Comparison of ENCODE assay signal across 8 mouse cellular contexts in genomic region chr16:78376745-78377570, GRCm38 (mm10). TPM values are rescaled to one million over a fixed set of nuclear protein-coding genes. Genes with fewer than 3 reads are reported as not detected.
A peak's percentile ranks its signal among the peaks of the same experiment; 100 is the strongest.
DNase-seq lines count a peak whose midpoint lies in the region; ATAC-seq and TF ChIP-seq lines count a peak whose summit lies in the region.

TSS of gene Btg3 (minus strand) at chr16:78377192.

- TF ChIP-seq EP300 in lung, postnatal 0 days (IDR thresholded peaks at IDR 0.05): peak; percentile 80

- peaks cover 11% of the 10 kb centered on the region for H3K36me3 ChIP-seq in hindbrain, embryonic 10.5 days
- no peaks in the 10 kb centered on the region for H3K36me3 ChIP-seq in lung, postnatal 0 days (ENCODE audit: insufficient read depth, low read length)

- no peaks in the 10 kb centered on the region for H3K9me3 ChIP-seq in hindbrain, embryonic 10.5 days
- no peaks in the 10 kb centered on the region for H3K9me3 ChIP-seq in lung, postnatal 0 days (ENCODE audit: low read length)

- peak; percentile 91 for ATAC-seq in frontal cortex, adult (ENCODE audit: low TSS enrichment)
- ATAC-seq in lung, postnatal 0 days: peak; percentile 93

- no peaks in the 10 kb centered on the region for H3K27me3 ChIP-seq in hindbrain, embryonic 10.5 days (ENCODE audit: insufficient read depth, poor library complexity, severe bottlenecking)
- no peaks in the 10 kb centered on the region for H3K27me3 ChIP-seq in lung, postnatal 0 days (replicated peaks; ENCODE audit: insufficient read depth, low read length)

- peaks cover 22% of the 10 kb centered on the region for H3K4me1 ChIP-seq in hindbrain, embryonic 10.5 days (replicated peaks)
- no peaks in the 10 kb centered on the region; the same call in 1 of the 2 replicates for H3K4me1 ChIP-seq in lung, postnatal 0 days (ENCODE audit: insufficient read depth, low read depth, low read length)

- WGBS in hindbrain, embryonic 10.5 days: 2% methylated on average over 49 of the region's 57 CpGs
- WGBS in lung, postnatal 0 days: 3% methylated on average over 21 of the region's 57 CpGs

- H3K4me3 ChIP-seq in hindbrain, embryonic 10.5 days: peak within 1 kb of the TSS; percentile 70
- H3K4me3 ChIP-seq in lung, postnatal 0 days (ENCODE audit: low read depth, low read length): peak within 1 kb of the TSS; percentile 93

- TF ChIP-seq CTCF in lung, postnatal 0 days (IDR thresholded peaks at IDR 0.05): no peak

- DNase-seq in MN1 (ENCODE audit: low spot score): peak; percentile 90
- DNase-seq in cerebellum, adult 9-10 months: peak; percentile 8
- DNase-seq in hindbrain, embryonic 10.5 days (ENCODE audit: low spot score): peak; percentile 91
- peak; percentile 86 for DNase-seq in layer of hippocampus, adult 9-11 months
- peak; percentile 98 for DNase-seq in lung, postnatal 0 days (ENCODE audit: low spot score)
- DNase-seq in ovary, postnatal 14 days (ENCODE audit: low spot score): peak; percentile 78
- peak; percentile 93 for DNase-seq in thymus, postnatal 14 days

- H3K9ac ChIP-seq in lung, postnatal 0 days (replicated peaks; ENCODE audit: low read depth): peak within 1 kb of the TSS; percentile 96

- H3K27ac ChIP-seq in hindbrain, embryonic 10.5 days: peak within 1 kb of the TSS; percentile 94
- H3K27ac ChIP-seq in lung, postnatal 0 days (ENCODE audit: low read length): peak within 1 kb of the TSS; percentile 96

- peak within 1 kb of the TSS; percentile 68 for H3K4me2 ChIP-seq in lung, postnatal 0 days (replicated peaks; ENCODE audit: low read depth, low read length)

RNA-seq across cellular contexts. Expression of gene Btg3, which starts in this region (rescaled TPM):
- polyA plus RNA-seq in hindbrain, embryonic 10.5 days (2016; fragmentation: Nextera tagmentation; extraction: Ambion mirVana): 39.9 and 42.1 TPM in 2 replicates
- polyA plus RNA-seq in lung, postnatal 0 days (2015; fragmentation: Nextera tagmentation; extraction: Ambion mirVana): 209 and 242 TPM in 2 replicates

Comparison
In these comparisons a context has a peak if more than half of its experiments do, and no peak if none do; other contexts are left out.
1. Peak in every context shown above with its lines: DNase-seq, ATAC-seq, H3K4me3 ChIP-seq and H3K27ac ChIP-seq.
2. DNase-seq: peak in every context shown above with its lines; median percentile 98 in lung, postnatal 0 days; 93 in thymus, postnatal 14 days; 91 in hindbrain, embryonic 10.5 days; 90 in MN1; 86 in layer of hippocampus, adult 9-11 months; 78 in ovary, postnatal 14 days; 8 in cerebellum, adult 9-10 months.